Mouse (Mus musculus) cerebellum, adult 9-11 months (tissue): Measurements from ENCODE around the gene Calca.
"Not testable (repeated sequence)": the region's sequence is repeated elsewhere in the genome, so short reads cannot be mapped to it uniquely, and the experiment has no call there.

Source experiments
- DNase-seq: peaks from one replicate; pipeline ENCODE4 v3.0.0; 2022

Gene Calca

GRCm38 (mm10) chr7:114636102-114636501, at the start of gene Calca:
Gene Calca (minus strand): TSS chr7:114636357.
- DNase-seq = peak; percentile 27

- DNase-seq = peak; percentile 1
These were observed 36.5 kb upstream of the Calca start for GRCm38 (mm10) chr7:114672697-114673096.

GRCm38 (mm10) chr7:114671405-114671804, 35.2 kb upstream of the Calca start:
- DNase-seq = no peak

- no peak for DNase-seq
These were observed 13.6 kb upstream of the Calca start for GRCm38 (mm10) chr7:114649730-114650129.

- DNase-seq = no peak
These were observed 12.6 kb upstream of the Calca start for GRCm38 (mm10) chr7:114648791-114649190.

- peak; percentile 12 for DNase-seq
These were observed 522 bp downstream of the Calca start for GRCm38 (mm10) chr7:114635569-114636101.

- no peak for DNase-seq
These were observed 1.8 kb downstream of the Calca start for GRCm38 (mm10) chr7:114634386-114634785.

GRCm38 (mm10) chr7:114625966-114626365, 10.2 kb downstream of the Calca start:
- no peak for DNase-seq

GRCm38 (mm10) chr7:114616759-114617158, 19.4 kb downstream of the Calca start:
- no peak for DNase-seq

- not testable (repeated sequence) for DNase-seq
These were observed 41.8 kb downstream of the Calca start for GRCm38 (mm10) chr7:114594391-114594790.

GRCm38 (mm10) chr7:114582441-114582840, 53.7 kb downstream of the Calca start:
- DNase-seq = no peak
